Mouse (Mus musculus) urinary bladder, adult 18-20 months (tissue): Measurements from ENCODE around the gene Trim2.
A peak's percentile ranks its signal among the peaks of the same experiment; 100 is the strongest.

ENCODE experiments used
- DNase-seq, 2 experiments: peaks; one replicate each; pipeline ENCODE4 v3.0.0; 2022; ENCODE audit warnings: low spot score in 2 of 2, mixed read lengths in 2 of 2

Trim2 gene

GRCm38 (mm10) chr3:84286311-84286710 lies 20.4 kb downstream of the Trim2 start:
- DNase-seq, result no peak

GRCm38 (mm10) chr3:84284796-84285195 lies 21.9 kb downstream of the Trim2 start:
- DNase-seq, result no peak

- no peak for DNase-seq
Measured at GRCm38 (mm10) chr3:84283524-84283923, 23.2 kb downstream of the Trim2 start.

GRCm38 (mm10) chr3:84281936-84282371 lies 24.7 kb downstream of the Trim2 start:
- no peak for DNase-seq

GRCm38 (mm10) chr3:84278809-84279208 lies 27.9 kb downstream of the Trim2 start:
- DNase-seq, result no peak

GRCm38 (mm10) chr3:84275124-84275523 lies 31.6 kb downstream of the Trim2 start:
- DNase-seq, result no peak

- DNase-seq, result no peak
Measured at GRCm38 (mm10) chr3:84272293-84273015, 34.2 kb downstream of the Trim2 start.

- no peak for DNase-seq
Measured at GRCm38 (mm10) chr3:84271794-84272193, 34.9 kb downstream of the Trim2 start.

- no peak for DNase-seq
Measured at GRCm38 (mm10) chr3:84271058-84271457, 35.6 kb downstream of the Trim2 start.

- DNase-seq, result no peak
Measured at GRCm38 (mm10) chr3:84270624-84270995, 36.1 kb downstream of the Trim2 start.

- no peak for DNase-seq
Measured at GRCm38 (mm10) chr3:84269987-84270623, 36.6 kb downstream of the Trim2 start.

- no peak for DNase-seq
Measured at GRCm38 (mm10) chr3:84268434-84268833, 38.2 kb downstream of the Trim2 start.

GRCm38 (mm10) chr3:84266391-84266931 lies 40.2 kb downstream of the Trim2 start:
- DNase-seq, result no peak

GRCm38 (mm10) chr3:84265084-84265483 lies 41.6 kb downstream of the Trim2 start:
- no peak for DNase-seq

- DNase-seq, result no peak
Measured at GRCm38 (mm10) chr3:84264395-84264794, 42.3 kb downstream of the Trim2 start.

- DNase-seq, result no peak
Measured at GRCm38 (mm10) chr3:84262804-84263203, 43.9 kb downstream of the Trim2 start.

GRCm38 (mm10) chr3:84261863-84262262 lies 44.8 kb downstream of the Trim2 start:
- no peak for DNase-seq

GRCm38 (mm10) chr3:84260837-84261236 lies 45.8 kb downstream of the Trim2 start:
- DNase-seq, result no peak

GRCm38 (mm10) chr3:84260024-84260535 lies 46.6 kb downstream of the Trim2 start:
- no peak for DNase-seq

- DNase-seq, result peak; percentile 49 to 52
Measured at GRCm38 (mm10) chr3:84259281-84260023, 47.2 kb downstream of the Trim2 start.

- DNase-seq, result no peak
Measured at GRCm38 (mm10) chr3:84258518-84259031, 48.1 kb downstream of the Trim2 start.

- DNase-seq, result no peak
Measured at GRCm38 (mm10) chr3:84257989-84258517, 48.6 kb downstream of the Trim2 start.
